Mouse (Mus musculus) olfactory bulb, adult 2 months (tissue): ENCODE measurements around the gene Atp6v0e2.

Source experiments
- CTCF ChIP-seq: fragments of 200-500 bp; IDR thresholded peaks from 2 replicates; pipeline ENCODE4 v1.5.1; 2012; ENCODE audit warnings: low read depth, mild to moderate bottlenecking, low read length, moderate library complexity; ENCODE audit not compliant: insufficient read depth
- POLR2A ChIP-seq: fragments of 200-500 bp; IDR thresholded peaks from 2 replicates; pipeline ENCODE4 v1.6.1; 2012; ENCODE audit warnings: mild to moderate bottlenecking, low read depth, low read length, moderate library complexity; ENCODE audit not compliant: insufficient read depth

DNA sequence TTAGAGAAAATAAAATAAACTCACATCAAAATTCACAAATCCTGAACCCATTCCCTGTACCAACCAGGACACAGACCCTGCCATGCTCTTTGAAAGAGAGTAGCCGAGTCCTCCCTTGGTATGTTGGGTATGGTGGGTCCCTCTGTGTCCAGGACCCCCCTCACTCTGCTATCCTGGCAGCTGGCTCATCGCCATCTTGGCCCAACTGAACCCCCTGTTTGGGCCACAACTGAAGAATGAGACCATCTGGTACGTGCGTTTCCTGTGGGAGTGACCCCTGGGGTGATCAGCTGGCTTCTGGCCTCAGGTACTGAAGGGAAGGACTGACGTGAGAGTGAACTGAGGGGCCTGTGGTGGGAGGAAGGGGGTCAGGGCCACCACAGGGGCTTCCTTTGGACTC is 2.4 kb downstream of the Atp6v0e2 start:
- TF ChIP-seq POLR2A (no peak), CTCF (no peak)
